Mouse (Mus musculus) adrenal gland, adult 18-20 months (tissue): ENCODE data around the gene Psmd14. TPM values are rescaled to one million over a fixed set of nuclear protein-coding genes. Genes with fewer than 3 reads are reported as not detected.

Source experiments
- DNase-seq, 2 experiments: peaks; one replicate each; pipeline ENCODE4 v3.0.0; 2021 to 2022; ENCODE audit warnings: low spot score in 2 of 2
- long read RNA-seq, 2 experiments: library from polyadenylated mRNA; stranded (forward); transcript quantifications; one replicate each; pipeline ENCODE4 v2.0.0; 2021
- total RNA-seq, 2 experiments: library from RNA; stranded (reverse); gene quantifications; 1 replicate in 1 of 2; 2 replicates in 1 of 2; pipeline ENCODE4 v1.2.3; 2021

Gene Psmd14
- total RNA-seq, result 100 to 1,000 TPM in 1 of 2 experiments, 10 to 100 TPM in 1; 80.6 to 106 TPM
- long read RNA-seq, experiment 1, transcript Psmd14-201 (12 exons, 1,541 nt), result major isoform, 53 of 54 reads
- long read RNA-seq, experiment 1, partial matches to known transcripts, result 0 of 54 reads
- long read RNA-seq, experiment 1, other reads (novel, unspliced or antisense), result 1 of 54 reads
- long read RNA-seq, experiment 2, transcript Psmd14-201 (12 exons, 1,541 nt), result major isoform, 155 of 163 reads
- long read RNA-seq, experiment 2, partial matches to known transcripts, result 3 of 163 reads
- long read RNA-seq, experiment 2, other reads (novel, unspliced or antisense), result 5 of 163 reads

- DNase-seq, result peak; percentile 79 to 86
Measured at GRCm38 (mm10) chr2:61711108-61712040, at the start of gene Psmd14. Gene Psmd14 (plus strand): TSS chr2:61711694.

- no peak for DNase-seq
Measured at GRCm38 (mm10) chr2:61662833-61663232, 48.7 kb upstream of the Psmd14 start.

- no peak for DNase-seq
Measured at GRCm38 (mm10) chr2:61663573-61664241, 47.8 kb upstream of the Psmd14 start.

GRCm38 (mm10) chr2:61667420-61667819, 44.1 kb upstream of the Psmd14 start:
- no peak for DNase-seq

- DNase-seq, result peak; percentile 44 to 52
Measured at GRCm38 (mm10) chr2:61668260-61668659, 43.2 kb upstream of the Psmd14 start.

- DNase-seq, result no peak
Measured at GRCm38 (mm10) chr2:61674555-61674954, 36.9 kb upstream of the Psmd14 start.

- no peak for DNase-seq
Measured at GRCm38 (mm10) chr2:61681572-61681971, 29.9 kb upstream of the Psmd14 start.

GRCm38 (mm10) chr2:61686533-61686932, 25.0 kb upstream of the Psmd14 start:
- no peak for DNase-seq

GRCm38 (mm10) chr2:61689086-61689485, 22.4 kb upstream of the Psmd14 start:
- DNase-seq, result no peak

- DNase-seq, result no peak
Measured at GRCm38 (mm10) chr2:61709570-61709969, 1.9 kb upstream of the Psmd14 start.

GRCm38 (mm10) chr2:61712526-61712925, 1.0 kb downstream of the Psmd14 start:
- no peak for DNase-seq

GRCm38 (mm10) chr2:61722401-61722982, 11.0 kb downstream of the Psmd14 start:
- DNase-seq, result no peak

GRCm38 (mm10) chr2:61732802-61733486, 21.4 kb downstream of the Psmd14 start:
- DNase-seq, result no peak

GRCm38 (mm10) chr2:61734175-61734574, 22.7 kb downstream of the Psmd14 start:
- DNase-seq, result no peak

GRCm38 (mm10) chr2:61746051-61746450, 34.6 kb downstream of the Psmd14 start:
- DNase-seq, result no peak

GRCm38 (mm10) chr2:61746580-61746979, 35.1 kb downstream of the Psmd14 start:
- DNase-seq, result no peak

- no peak for DNase-seq
Measured at GRCm38 (mm10) chr2:61747411-61747810, 35.9 kb downstream of the Psmd14 start.

GRCm38 (mm10) chr2:61750702-61751101, 39.2 kb downstream of the Psmd14 start:
- no peak for DNase-seq

GRCm38 (mm10) chr2:61751286-61751685, 39.8 kb downstream of the Psmd14 start:
- no peak for DNase-seq

GRCm38 (mm10) chr2:61752362-61752761, 40.9 kb downstream of the Psmd14 start:
- no peak for DNase-seq

GRCm38 (mm10) chr2:61754989-61755388, 43.5 kb downstream of the Psmd14 start:
- DNase-seq, result no peak
